Mouse (Mus musculus) kidney, adult 18-20 months (tissue): Measurements from ENCODE around the gene Msh2.
"Not testable (repeated sequence)": the region's sequence is repeated elsewhere in the genome, so short reads cannot be mapped to it uniquely, and the experiment has no call there.

Experiments used
- DNase-seq: peaks from one replicate; pipeline ENCODE4 v3.0.0; 2021

Gene Msh2

DNA sequence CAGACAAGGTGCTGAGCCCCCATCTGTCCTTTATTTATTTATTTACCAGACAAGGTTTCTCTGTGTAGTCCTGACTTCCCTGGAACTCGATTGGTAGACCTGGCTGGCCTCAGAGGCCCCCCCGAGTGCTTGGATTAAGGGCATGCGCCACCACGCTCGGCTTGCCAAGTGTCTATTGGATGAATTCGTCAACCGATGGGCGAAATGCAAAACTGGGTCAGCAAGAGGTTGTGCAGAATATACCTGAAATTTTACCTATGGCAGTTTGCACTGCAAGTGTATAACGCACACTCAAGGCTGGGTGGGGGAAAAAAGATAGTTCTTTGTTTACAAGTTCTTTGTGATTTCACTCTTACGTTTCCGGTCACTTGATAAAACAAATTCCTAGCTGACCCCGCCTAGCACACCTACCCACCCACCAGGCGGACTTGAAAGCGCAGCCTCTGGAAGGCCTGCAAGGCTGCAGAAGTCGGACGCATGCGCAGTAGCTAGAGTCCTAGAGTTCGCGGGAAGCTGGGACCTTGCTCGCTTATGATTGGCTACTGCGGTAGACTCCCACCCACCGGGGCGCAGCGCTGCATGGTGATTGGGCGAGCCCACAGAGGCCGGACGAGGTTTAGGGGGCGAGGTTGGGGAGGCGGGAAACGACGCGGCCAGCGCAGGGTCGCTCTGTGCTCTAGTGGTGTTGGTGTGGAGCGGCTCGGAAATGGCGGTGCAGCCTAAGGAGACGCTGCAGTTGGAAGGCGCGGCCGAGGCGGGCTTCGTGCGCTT is at the start of gene Msh2:
Msh2 (plus strand) TSS at position 441 of the 771 bp plus-strand sequence.
- peak; percentile 97 for DNase-seq

DNA sequence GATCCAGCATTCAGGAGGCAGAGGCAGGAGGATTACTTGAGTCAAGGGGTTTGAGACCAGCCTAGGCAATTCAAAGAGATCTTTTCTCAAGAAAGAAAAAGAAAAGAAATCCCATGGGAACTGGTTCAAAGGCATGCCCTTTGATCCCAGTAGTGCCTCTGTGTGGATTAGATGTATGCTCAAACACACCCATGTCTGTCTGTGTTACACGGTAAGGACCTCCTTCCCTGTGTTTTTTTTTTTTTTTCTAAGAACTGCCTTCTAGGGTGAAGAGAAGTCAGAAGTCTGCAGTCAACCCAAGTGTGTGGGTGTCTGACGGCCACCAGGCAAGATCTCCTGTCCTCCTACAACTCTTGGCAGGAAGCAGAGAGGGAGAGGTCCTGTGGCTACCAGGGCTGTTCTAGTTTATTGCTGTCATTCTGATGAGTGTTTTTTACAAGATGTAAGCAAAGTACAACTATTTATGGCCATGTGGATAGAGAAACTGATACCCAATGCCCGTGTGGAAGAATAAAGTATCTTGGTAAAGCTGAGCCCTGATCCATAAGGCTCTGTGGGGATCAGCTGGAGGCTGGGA is 46.5 kb upstream of the Msh2 start:
- no peak for DNase-seq

DNA sequence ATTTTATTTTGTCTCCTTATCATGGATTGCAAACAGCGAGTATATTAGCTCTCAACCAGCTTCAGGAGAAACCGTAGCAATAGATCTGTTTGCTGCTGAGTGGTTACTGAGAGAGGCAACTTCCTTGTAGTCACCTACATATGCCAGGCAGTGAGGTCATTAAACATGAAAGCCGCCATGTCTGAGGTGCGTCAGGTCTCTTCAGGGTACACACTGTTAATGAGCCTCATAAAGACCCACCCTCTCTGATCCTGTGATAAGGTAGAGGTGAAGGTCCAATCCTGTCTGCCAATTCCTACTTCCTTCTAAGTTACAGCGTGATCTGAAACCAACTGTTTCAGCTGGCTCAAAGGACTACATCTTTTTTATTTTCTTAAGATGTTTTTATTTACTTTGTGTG is 44.0 kb upstream of the Msh2 start:
- DNase-seq: no peak

DNA sequence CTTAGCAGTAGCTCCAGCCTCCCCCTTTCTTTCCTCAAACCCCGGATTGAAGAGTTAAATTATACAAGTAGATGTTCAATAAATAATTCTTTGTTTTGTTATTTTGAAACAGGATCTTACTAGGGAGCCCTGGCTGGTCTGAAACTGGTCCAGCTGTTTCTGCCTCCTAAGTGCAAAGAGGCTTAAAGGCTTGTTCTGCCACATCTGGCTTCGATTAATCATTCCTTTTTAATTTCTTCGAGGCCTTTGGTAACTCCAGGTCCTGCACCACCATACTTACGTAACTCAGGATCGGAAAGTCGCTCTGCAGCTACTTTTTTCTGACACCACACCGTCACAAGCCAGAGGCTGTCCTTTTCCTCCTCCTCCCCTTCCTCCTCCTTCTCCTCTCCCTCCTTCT is 43.4 kb upstream of the Msh2 start:
- no peak for DNase-seq

DNA sequence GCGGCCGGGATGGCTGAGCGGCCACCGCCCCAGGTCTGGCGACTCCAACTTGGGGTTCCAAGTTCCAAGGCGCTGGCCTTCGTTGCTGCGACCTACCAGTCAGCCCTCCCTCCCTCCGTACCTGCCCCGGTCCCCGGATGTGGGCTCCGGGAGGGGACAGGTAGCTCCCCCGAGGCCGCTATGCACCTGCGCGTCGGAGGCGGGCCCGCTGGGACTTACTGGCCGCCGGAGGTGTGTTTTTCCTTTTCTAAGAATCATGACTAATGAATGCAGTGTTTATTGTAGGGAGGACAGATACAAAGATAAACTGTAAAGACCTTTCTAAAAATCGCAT is 35.1 kb upstream of the Msh2 start:
- peak; percentile 69 for DNase-seq

DNA sequence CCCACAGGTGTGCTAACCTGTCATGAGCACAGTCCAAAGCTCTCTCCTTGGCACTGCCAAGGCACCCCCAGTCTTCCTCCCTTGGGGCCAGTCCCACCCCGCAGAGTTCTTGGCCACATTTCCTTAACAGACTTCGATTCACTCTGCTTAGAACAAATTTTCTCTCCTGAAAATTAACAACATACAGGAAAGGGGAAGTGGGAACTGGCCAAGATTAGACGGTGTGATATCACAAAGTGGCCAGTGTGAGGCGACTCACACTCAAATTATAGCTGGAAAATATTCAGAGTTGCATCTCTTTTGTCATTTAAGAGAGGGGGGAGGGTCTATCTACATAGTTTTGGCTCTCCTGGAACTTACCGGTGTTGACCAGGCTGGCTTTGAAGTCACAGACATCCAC is 32.9 kb upstream of the Msh2 start:
- DNase-seq: no peak

DNA sequence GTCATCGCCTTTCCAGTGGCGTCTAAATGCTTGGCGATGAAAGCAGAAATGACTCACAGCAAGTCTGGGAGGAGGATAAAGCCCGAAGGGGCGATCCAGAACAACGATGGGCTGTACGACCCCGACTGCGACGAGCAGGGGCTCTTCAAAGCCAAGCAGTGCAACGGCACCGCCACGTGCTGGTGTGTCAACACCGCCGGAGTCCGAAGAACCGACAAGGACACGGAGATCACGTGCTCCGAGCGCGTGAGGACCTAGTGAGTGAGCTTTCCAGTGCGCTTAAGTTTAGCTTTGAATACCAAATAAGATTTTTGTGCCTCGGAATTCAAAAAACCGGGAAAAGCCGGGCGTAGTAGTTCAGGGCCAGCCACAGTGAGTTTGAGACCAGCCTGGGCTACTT is 31.9 kb upstream of the Msh2 start:
- peak; percentile 11 for DNase-seq

DNA sequence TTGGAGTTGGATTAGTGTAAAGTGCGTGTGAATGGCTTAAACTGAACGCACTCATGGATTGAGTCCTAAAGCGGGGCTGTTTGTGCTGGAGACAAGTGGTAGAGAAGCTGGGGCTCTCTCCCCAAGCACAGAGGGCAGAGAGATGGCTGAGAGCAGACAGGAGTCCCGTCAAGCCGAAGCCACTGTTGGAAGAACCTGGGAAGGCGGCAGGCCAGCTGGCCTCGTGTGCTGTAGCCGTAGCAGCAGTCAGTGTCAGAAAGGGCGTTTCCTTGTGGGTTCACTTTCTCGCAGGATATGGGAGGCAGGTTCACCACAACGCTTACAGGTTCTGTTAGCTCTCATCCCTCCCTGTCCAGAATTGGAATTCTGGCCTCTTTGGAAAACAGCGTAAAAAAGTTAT is 31.1 kb upstream of the Msh2 start:
- no peak for DNase-seq

DNA sequence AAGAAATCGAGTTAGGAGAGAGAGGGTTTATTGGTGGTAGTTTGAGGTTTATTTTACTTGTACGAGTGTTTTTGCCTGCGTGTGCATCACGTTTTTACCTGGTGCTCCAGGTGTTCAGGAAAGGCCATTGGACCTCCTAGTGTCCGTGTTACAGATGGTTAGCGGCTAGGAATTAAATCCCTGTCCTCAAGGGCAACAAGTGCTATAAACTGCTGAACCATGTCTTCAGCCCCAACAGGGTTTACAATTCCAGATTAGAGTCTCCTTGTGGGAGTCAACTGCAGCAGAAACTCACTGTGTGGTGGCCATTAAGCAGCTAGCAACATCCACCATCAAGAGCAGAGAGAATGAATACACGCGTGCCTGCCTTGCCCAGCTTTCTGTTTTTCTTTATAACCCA is 29.4 kb upstream of the Msh2 start:
- DNase-seq: peak; percentile 20

DNA sequence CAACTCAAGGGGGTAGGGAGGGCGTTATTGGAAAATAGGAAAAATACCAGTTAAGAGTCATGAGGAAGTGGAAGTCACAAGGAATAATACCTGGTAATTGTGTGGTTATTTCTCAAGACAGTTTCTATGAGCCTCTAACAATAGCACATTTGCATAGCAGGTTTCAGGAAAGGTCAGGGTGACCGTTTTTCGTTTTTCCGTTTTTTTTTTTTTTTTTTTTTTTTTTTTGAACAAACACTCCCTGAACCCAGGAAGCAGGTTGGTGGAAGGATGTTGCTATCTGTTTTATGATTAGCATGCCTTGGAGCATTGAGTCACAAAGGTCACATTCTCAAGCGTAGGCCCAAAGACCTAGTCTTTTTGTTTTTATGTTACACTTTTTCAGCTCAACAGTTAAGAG is 16.5 kb upstream of the Msh2 start:
- not testable (repeated sequence) for DNase-seq

DNA sequence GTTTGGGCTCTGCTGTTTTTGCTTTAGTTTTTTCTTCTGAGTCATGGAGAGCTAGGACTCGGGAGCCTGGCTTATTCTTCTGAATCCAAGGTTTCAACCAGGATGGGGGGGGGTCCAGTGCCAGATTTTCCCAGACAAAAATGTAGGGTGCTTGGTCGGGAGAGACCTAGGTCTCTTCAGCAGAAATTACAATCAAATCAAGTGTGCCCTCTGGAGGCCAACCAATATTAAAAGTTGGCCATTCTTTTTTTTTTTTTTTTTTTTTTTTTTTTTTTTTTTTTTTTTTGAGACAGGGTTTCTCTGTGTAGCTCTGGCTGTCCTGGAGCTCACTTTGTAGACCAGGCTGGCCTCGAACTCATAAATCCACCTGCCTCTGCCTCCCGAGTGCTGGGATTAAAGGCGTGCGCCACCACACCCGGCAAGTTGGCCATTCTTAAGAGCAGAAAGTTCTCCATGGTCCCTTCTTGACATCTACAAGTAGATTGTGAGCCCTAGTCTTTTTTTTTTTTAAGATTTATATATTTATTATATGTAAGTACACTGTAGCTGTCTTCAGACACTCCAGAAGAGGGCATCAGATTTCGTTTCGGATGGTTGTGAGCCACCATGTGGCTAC is 10.1 kb upstream of the Msh2 start:
- DNase-seq: not testable (repeated sequence)

DNA sequence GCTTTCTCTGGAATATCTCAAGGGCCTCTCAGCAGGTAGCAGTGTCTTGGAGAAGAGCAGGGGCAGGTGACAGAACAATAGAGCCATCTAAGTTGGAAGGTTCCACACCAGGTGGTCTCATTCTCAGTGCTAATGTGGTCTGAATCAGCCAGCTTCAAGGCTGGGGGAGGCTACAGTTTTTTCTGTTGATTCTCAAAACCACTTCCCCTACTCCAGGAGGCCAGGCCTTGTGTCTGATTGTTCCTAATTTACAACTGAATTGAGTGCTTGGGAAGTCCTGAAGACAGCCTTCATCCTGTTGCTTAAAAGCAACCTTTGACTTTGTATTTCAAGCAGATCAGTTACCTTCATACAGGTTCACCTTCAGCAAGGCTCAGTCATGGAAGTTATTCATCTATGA is 7.9 kb upstream of the Msh2 start:
- no peak for DNase-seq

DNA sequence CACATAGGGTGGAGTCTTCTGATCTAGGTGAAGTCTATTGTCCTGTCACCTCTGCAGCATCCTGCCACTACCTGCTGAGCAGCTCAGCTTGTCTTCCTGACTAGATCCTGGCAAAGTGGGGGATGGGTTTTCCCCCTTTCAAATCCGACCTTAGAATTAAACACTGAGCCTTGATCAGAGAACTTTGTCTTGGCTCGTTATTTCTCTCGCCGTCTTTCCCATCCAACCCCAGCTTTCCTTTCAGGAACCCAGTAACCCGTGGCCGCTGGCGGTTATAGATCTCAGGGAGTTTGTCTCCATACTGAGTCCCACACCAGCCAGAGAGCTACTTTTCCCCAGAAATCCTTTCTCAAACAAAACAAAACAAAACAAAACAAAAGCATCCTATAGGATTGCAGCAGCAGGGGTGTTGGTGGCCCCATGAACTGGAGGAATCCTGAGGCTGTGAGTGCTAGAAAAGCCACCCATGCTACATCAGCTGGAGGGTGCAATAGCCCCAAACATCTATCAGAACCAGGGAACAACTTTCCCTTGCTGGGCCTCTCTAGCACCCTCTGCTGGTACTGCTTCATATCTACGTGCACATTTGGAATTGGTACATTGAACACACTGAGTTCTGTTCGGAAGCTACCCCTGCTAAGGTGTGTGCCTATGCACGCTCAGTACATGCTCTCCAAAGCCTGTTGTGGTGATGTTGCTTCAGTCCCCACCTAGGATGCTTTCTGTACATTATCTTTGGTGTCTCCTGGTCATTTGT is 6.9 kb upstream of the Msh2 start:
- DNase-seq: peak; percentile 61

DNA sequence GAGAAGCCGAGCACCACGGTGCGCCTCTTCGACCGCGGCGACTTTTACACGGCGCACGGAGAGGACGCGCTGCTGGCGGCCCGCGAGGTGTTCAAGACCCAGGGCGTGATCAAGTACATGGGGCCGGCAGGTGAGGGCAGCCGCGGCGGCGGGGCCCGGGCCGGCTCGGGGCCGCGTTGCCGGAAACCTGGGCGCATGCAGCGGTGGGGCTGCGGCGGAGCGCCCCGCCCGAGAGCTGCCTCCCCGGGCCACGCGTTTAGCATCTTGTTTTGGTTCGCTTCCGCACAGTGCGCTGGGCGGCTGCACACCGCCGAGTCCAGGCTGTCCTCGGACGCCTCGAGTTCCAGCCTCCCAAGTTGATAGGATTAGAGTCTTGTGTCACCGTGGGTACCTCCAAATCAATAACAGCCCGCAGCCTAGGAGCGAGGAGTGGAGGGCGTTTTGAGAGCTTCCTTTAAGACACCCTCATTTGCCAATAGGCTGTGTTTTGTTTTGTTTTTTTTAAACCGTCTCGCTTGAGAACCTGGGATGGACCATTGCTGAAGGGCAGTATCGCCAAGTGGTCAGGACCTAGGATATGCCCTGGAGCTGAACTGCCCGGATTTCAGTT is 652 bp downstream of the Msh2 start:
- DNase-seq: no peak

DNA sequence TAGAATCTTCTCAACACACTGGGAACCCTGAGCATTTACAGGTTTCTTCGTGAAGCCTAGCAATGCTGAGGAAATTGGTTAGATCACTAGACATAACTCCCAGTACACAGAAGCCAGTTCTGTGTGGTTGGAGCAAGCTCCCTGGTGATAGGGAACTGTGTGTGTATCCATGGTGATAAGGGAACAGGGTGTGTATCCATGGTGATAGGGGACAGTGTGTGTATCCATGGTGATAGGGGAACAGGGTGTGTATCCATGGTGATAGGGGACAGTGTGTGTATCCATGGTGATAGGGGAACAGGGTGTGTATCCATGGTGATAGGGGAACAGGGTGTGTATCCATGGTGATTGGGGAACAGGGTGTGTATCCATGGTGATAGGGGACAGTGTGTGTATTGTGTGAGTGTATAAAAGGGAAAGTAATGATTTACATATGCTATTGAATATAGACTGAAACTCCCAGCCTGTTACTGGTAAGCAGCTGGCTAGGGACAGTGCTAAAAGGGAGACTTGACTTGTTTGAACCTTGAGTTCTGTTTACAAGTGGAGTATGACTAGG is 4.9 kb downstream of the Msh2 start:
- DNase-seq: not testable (repeated sequence)

DNA sequence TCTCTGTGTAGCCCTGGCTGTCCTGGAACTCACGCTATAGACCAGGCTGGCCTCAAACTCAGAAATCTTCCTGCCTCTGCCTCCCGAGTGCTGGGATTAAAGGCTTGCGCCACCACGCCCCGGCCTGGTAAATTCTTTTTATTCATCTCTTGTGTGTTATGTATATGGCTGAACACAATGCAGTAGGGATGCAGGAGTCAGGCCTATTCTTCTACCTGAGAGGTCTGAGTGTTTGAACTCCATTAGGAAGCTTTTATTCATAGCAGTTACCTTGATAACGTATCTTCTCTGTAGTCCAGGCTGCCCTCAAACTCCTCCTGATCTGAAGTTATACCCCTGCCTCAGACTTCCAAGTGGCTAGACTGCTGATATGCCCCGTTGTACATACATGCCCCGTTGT is 5.5 kb downstream of the Msh2 start:
- DNase-seq: no peak

DNA sequence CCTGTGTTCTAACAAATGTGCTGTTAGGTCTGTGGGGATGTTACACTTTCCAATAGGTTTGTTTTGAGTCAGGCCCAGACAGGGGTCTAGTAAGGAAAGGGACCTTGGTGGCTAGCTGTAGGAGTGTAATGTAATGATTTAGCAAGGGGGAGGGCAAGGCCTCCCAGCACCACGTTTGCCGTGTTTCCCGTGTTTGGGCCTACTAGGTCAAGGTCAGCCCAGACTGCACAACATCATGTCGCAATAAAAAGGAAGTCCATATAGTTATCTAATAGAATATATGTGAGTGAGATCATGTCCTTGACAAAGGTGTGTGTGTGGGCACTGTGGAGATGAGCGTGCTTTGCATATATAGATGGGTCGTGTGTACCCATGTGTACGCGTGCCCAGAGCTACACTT is 17.1 kb downstream of the Msh2 start:
- DNase-seq: no peak

DNA sequence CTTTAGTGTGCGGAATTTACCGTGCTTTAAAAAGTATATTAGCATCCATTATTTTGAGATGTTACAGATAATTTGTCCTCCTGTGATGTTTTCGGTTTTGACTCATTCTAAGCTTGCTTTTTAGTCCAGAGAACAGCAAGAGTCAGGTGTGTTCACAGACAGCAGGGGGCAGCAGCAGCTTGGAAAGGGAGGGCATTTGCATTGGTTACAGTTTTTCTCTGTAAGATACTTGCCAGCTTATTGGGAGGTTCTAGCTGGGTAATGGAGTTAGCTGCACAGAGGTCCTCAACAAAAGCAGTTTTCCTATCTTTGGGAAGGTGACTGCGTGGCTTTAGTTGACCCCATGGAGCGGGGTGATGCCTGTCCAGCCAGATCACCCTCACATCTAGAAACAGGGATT is 19.8 kb downstream of the Msh2 start:
- peak; percentile 48 for DNase-seq

DNA sequence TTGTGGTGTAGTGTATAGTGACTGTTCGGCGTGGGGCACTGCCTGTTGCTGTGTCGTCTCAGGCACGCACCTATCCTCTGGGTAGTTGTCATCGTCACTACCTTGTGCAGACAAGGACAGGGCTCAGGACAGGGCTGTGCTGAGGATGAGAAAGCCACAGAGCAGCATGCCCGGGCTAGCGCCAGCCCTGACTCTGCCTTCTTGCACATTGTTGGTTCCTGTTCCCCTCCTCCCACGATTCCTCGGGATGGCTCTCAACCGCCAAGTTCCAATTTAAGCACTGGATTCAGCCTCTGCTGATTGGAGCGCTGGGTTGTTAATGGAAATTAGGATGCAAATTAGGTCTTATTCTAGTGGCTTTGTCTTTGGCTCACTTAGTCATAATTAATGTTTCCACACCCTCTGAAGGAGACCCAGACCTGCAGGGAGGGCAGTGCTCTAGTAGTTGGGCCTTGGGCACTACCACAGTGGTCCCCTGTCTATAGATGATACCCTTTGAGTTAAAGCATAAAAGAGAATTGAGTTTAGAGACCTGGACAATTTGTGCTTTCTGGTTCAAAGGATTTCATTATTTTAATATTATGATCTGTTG is 23.8 kb downstream of the Msh2 start:
- no peak for DNase-seq

DNA sequence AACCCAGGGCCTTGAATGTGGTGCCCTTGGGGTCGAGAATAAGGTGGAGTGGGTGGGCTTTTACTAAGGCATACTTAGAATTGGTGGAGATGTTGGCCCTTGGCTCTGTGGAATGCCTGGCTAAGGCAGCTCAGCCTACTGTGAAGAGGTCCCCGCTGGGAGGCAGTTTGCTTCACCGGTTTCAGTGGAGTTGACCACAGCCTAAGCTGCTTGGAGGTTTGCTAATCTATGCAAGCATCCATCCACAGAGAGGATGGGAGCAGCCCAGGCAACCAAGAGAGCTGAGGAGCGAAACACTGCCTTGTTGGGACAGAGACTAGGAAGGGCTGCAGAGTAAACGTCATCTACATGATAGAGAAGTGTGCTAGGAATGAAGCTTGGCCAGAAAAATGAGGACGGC is 24.7 kb downstream of the Msh2 start:
- DNase-seq: no peak

DNA sequence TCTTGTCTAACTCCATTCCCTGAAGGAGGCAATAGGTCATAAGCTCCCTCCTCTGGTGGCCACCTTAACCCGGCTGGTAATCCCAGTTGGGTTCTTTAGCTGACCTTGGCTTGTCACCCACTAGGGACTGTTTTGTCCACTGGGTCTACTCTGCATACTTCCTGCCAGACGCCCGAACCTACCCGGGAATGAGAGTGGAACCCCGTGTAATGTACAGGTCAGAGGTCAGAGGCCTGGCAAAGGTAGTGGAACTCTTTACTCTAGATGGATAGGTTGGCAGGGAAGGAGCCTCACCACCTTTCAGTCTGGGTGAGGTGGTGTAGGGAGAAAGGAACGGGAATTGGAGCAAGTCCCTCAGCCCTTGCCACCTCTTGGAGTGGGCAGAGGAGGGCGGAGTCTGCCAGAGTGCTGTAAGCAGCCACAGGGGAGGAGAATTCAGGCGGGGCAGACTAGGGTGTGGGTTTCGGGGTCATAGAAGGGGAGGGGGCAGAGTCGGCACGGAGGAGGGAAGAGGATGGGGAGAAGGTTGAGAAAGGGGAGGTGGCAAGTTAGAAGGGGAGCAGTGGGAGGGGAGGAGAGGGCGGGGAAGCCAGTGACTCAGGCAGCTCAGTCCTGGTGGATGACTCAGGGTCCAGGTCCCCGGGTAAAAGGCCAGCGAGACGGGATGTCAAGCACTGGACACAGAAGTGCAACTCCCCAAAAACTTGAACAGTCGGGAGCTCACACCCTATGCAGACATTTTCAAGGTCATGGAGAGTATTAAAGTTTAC is 27.1 kb downstream of the Msh2 start:
- no peak for DNase-seq

DNA sequence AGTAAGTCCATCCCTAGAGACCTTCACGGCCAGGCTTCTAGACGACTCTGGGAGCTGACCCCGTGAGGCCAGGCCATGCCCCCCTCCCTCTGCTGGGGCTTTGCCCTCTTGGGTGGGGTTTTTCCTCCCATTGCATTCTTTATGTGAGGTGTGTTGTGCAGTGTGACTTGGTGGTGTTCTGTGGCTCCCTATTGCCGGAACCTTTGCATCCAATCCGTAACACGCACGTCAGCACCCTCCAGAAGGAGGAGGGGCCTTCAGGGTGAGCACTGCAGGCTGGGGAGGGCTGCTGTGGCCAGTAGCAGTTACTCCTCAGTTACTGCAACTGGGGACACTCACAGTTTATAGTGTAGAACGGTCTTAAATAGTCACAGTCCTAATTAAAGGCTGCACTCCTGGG is 28.0 kb downstream of the Msh2 start:
- no peak for DNase-seq
